ENCODE assay signal across 25 mouse cellular contexts in genomic region chr5:73604542-73604941, GRCm38 (mm10). TPM values are rescaled to one million over a fixed set of nuclear protein-coding genes. Genes with fewer than 3 reads are reported as not detected.
"Had no signal": no experiment of that assay in that cellular context is flagged by ENCODE, and none has a peak within 500 bp of the region (broad histone marks: within the 10 kb centered on the region; RNA-seq: fewer than 3 reads in every experiment).

No protein-coding gene starts in this region.

- DNase-seq: left cerebral cortex, postnatal 4 days; liver; liver, embryonic 13.5 days; liver, postnatal 0 days; lung, adult 18-20 months; lung, adult 2 months; lung, embryonic 14.5 days; lung, postnatal 10 days; lung, postnatal 14 days; lung, postnatal 36 days; lung, postnatal 4 days; midbrain, embryonic 14.5 days had no signal

- ATAC-seq: liver, embryonic 12.5 days; liver, postnatal 0 days; lung, postnatal 0 days; midbrain, embryonic 13.5 days; midbrain, embryonic 15.5 days; midbrain, embryonic 16.5 days had no signal

RNA-seq across cellular contexts. Expression of gene Lrrc66, which starts 27.8 kb away (rescaled TPM):
- total RNA-seq: left cerebral cortex, postnatal 10 days; left cerebral cortex, postnatal 25 days; left cerebral cortex, postnatal 36 days; liver, adult 2 months; midbrain, postnatal 0 days; monocyte, adult 5-6 weeks had no signal

RNA-seq across cellular contexts. Expression of gene Spata18, which starts 46.6 kb away (rescaled TPM):
- total RNA-seq: liver, adult 2 months; megakaryocyte, adult 5-6 weeks; megakaryocyte-erythroid progenitor cell, adult 5-6 weeks had no signal
